Mouse (Mus musculus): ENCODE data around the gene Efemp2. TPM values are rescaled to one million over a fixed set of nuclear protein-coding genes. Genes with fewer than 3 reads are reported as not detected.
A peak's percentile ranks its signal among the peaks of the same experiment; 100 is the strongest.

Efemp2 gene
- 10 to 100 TPM; 56.9 to 91.1 TPM for total RNA-seq (2021)
- long read RNA-seq, experiment 1, transcript Efemp2-201 (10 exons, 1,781 nt): minor isoform, 24 of 70 reads
- long read RNA-seq, experiment 1, transcript Efemp2-204 (11 exons, 1,557 nt): major isoform, 33 of 70 reads
- long read RNA-seq, experiment 1, partial matches to known transcripts: 2 of 70 reads
- long read RNA-seq, experiment 1, other reads (novel, unspliced or antisense): 9 of 70 reads
- long read RNA-seq, experiment 2, transcript Efemp2-204 (11 exons, 1,557 nt): major isoform, 82 of 182 reads
- long read RNA-seq, experiment 2, transcript Efemp2-215 (11 exons, 2,215 nt): minor isoform, 5 of 182 reads
- long read RNA-seq, experiment 2, transcript Efemp2-201 (10 exons, 1,781 nt): minor isoform, 58 of 182 reads
- long read RNA-seq, experiment 2, partial matches to known transcripts: 12 of 182 reads
- long read RNA-seq, experiment 2, other reads (novel, unspliced or antisense): 22 of 182 reads

DNA sequence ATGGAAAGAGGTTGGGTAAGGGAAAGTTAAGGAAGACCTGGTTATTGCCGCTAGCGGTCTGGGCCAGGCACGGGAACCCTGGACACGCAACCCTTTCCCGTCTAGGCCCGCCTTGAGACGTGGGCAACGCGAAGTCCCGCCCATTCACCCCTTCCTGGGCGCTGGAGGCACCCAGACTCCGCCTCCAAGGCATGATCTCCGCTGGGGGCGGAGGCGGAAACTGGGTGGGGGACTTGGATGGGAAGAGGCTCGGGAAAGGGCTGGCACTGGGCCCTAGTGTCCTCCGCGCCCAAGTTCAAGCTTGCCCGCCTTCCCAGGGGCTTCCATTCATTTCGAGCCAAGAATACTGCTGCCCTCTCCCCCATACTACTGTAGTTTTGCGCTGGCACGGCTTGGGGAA lies at the start of gene Efemp2:
Gene Efemp2, plus strand, starts transcription at position 235 of the 400 bp plus-strand sequence.
- DNase-seq (ENCODE audit: low spot score in 2 of 2): peak; percentile 84 to 85

GRCm38 (mm10) chr19:5424092-5424781 lies 49.5 kb upstream of the Efemp2 start:
- peak; percentile 74 to 80 for DNase-seq (ENCODE audit: low spot score in 2 of 2)

GRCm38 (mm10) chr19:5424782-5425741 lies 48.7 kb upstream of the Efemp2 start, which contains the start of the genes Drap1 and AI837181:
Gene Drap1 (minus strand): TSS chr19:5424979.
Gene AI837181 (plus strand): TSS chr19:5425144.
- peak; percentile 94 for DNase-seq (ENCODE audit: low spot score in 2 of 2)

GRCm38 (mm10) chr19:5425906-5426565 lies 47.7 kb upstream of the Efemp2 start:
- no peak for DNase-seq (ENCODE audit: low spot score in 2 of 2)

DNA sequence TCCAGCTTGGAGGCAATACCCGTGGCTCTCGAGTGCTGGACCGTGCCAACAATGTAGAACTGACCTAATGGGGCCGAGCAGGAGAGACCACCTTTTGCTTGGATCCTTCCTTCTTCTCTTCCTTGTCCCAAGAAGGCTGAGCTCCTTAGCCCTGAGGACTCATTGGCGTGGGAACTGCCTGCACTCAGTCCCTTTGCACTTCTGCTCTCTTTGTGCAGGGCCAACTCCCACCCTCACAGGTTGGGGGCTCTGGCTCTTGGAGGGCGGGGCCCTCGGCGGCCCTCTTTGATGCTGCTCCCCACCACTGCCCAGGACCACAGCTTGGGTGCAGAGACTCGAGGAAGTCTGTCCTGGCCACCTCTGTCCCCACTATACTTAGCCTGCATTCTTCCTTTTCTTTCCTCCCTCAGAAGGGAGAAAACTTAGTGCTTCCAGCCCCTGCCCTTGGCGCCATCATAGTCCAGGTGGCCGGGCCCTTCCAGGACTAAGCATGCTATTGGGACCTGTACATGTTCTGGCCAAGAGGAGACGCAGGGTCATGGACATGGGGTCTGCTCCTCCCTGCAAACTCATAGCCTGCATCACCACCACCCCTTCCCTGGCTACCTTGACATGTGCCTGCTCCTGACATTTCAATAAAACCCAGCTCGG lies 47.0 kb upstream of the Efemp2 start:
- no peak for DNase-seq (ENCODE audit: low spot score in 2 of 2)

DNA sequence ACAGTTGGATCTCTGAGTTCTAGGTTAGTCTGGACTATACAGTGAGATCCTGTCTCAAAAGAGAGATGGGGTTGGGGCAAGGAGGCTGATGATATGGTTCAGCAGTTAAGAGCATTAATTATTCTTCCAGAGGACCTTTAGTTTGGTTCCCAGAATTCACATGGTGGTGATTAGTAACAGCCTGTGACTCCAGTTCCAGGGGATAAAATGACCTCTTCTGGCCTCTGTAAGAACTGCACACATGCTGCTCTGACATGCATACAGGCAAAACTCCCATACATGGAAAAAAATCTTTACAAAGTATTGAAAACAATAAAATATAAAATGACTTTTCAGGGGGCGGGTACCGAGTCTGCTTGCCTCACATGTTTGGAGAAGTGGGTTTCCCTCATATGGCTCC lies 45.7 kb upstream of the Efemp2 start:
- DNase-seq (ENCODE audit: low spot score in 2 of 2): no peak

- no peak for DNase-seq (ENCODE audit: low spot score in 2 of 2)
These were observed 44.5 kb upstream of the Efemp2 start for GRCm38 (mm10) chr19:5429219-5429618.

DNA sequence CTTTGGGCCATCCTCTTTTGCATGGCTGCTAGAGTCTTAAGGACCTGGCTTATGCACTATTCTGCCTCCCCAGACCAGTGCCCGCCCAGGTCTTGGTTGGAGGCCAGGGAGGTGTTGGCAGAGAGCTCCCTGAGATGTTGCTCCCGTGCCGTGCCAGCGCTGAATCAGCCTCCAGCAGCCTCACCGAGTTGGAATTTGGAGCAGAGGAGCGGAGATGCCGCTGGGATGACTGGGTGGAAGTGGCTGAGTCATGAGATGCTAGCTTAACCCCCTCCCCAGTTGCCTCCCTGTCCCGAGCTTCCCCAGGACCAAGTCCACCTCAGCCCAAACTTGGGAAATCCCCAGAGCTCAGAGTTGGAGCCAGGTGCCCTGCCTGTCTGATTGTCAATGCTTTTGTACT lies 43.9 kb upstream of the Efemp2 start:
- peak; percentile 59 to 68 for DNase-seq (ENCODE audit: low spot score in 2 of 2)

DNA sequence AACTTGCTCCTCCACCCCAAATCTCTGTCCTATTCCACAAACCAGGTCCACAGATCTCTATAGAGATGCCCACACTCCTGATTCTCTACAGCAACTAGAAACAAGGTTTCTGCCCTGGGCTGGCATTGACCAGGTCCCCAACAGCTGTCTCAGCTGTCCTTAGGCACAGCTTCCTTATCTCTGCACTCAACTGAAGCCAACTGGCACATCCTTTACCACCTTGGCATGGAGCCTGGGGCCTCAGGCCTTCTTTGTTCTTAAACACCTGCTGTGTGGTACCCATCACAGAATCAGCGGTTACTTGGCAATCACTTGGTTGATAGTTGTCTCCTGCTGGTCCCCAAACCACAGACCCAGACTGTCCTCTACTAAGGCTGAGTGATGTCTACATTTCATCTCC lies 43.3 kb upstream of the Efemp2 start:
- DNase-seq (ENCODE audit: low spot score in 2 of 2): no peak

GRCm38 (mm10) chr19:5431911-5432464 lies 41.8 kb upstream of the Efemp2 start:
- DNase-seq (ENCODE audit: low spot score in 2 of 2): no peak

- no peak for DNase-seq (ENCODE audit: low spot score in 2 of 2)
These were observed 40.5 kb upstream of the Efemp2 start for GRCm38 (mm10) chr19:5432992-5433852.

GRCm38 (mm10) chr19:5433951-5434350 lies 39.8 kb upstream of the Efemp2 start:
- DNase-seq (ENCODE audit: low spot score in 2 of 2): no peak

GRCm38 (mm10) chr19:5444371-5444908 lies 29.3 kb upstream of the Efemp2 start:
- DNase-seq (ENCODE audit: low spot score in 2 of 2): no peak

DNA sequence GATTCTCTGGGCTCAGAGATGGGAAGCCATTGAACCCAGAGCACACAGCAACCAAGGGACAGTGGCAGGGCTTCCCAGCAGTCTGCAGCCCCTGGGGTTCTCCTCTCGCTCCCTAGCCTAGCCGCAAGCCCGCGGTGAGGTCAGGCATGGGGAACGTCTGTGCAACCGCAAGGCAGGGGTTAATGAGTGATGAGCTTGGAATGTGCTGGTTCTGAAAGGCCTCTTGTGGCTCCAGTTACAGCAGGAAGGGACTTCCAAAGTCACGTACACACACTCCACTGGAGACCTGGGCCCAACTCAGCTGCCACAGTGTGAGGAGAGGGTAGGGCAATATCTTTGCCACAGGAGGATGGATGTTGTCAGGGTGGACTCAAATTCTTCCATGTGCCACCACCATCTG lies 28.8 kb upstream of the Efemp2 start:
- no peak for DNase-seq (ENCODE audit: low spot score in 2 of 2)

DNA sequence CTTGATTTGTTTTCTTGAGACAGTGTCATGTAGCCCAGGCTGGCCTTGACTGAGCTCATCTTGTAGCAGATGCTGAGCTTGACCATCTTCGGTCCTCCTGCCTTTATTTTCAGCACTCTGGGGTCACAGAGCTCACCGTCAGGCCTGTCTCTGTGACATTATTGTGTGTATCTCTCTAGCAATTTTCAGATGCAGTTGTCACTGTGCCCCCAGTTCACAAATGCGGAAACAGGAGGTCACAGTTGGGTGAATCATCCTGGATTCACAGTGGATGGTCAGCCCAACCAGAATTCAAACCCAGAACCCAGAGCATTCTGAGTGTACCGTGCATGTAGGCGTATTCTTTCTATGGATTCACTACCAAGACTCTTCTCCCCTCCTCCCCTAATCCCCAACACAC lies 28.0 kb upstream of the Efemp2 start:
- DNase-seq (ENCODE audit: low spot score in 2 of 2): no peak

DNA sequence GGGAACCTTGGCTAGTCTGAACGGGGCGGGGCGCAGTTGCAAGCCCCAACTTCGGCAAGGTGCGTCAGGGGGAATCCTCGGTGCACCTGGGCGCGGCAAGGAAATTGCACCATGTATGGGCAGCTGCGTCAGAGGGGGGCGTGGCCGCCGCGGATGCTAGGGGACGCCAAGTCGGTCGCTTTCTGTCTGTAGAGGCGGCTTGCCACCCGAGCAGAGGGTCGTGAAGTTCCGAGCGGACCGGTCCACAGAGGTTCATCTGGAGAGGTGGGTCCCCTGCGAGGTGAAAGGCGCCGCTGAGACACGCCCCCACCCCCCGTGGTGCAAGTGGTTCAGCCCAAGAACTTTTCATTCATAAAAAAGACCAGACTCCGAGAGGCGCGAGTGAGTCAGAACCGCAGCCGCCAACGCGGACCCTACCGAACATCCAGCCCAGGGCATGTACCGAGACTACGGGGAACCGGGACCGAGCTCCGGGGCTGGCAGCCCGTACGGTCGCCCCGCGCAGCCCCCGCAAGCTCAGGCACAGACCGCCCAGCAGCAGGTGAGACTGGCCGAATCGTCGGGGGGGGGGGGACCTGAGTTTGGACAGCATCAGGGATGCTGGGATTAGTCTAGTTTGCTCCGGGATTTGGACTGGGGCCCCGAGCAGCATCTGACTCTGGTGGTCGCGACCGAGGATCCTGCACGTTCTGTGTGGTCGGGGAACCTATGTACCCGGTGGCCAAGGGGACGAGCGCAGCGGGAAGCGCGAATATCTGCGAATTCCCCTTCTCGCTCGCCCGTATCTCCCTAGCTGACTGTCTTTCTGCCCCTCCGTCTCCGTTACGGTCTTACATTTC lies 26.0 kb upstream of the Efemp2 start, which contains the start of gene Fosl1:
Gene Fosl1, plus strand, starts transcription at position 33 of the 839 bp plus-strand sequence.
- DNase-seq (ENCODE audit: low spot score in 2 of 2): peak; percentile 66 to 78
